Mouse (Mus musculus): ENCODE measurements at regions not wholly inside any gene's neighbourhood (a gene's known extent, or its start where the extent isn't known, plus 50 kb on each side); places are given as distances from the start of the nearest gene placed in this dataset.

DNA sequence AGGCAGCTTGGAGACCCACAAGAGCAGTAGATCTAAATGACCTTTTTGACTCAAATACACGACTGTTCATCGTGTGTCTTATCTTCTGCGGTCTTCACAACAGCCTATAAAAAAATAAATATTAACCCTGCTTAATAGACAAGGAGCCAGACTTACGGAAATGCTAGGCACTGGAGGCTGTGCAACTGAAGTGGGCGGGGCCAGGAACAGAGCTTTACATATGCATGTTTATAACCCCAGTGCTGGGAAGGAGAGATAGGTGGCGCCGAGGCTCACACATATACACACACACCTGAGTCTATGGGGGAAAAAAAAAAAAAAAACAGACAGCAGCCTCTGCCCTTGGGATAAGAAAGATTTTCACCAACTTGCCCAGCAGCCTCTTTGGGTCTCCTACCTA lies 55.6 kb upstream of the Plet1 start:
- no peak for TF ChIP-seq GATA1 (IDR thresholded peaks at IDR 0.05; ENCODE audit: borderline replicate concordance, low read length)
- no peak for TF ChIP-seq FLI1 (IDR thresholded peaks at IDR 0.05; ENCODE audit: low read length)

All from megakaryocyte, embryonic 14.5 days (primary cell).